Mouse (Mus musculus) lung, embryonic 16.5 days (tissue): ENCODE data around the gene Plod1. TPM values are rescaled to one million over a fixed set of nuclear protein-coding genes. Genes with fewer than 3 reads are reported as not detected.
"Not testable (repeated sequence)": the region's sequence is repeated elsewhere in the genome, so short reads cannot be mapped to it uniquely, and the experiment has no call there.

Experiments
- ATAC-seq: fragments of 200-750 bp; cut with Nextera tagmentation; 2 replicates; pipeline ENCODE4 v1.8.0; 2017; ENCODE audit warnings: low read depth, mild to moderate bottlenecking, moderate library complexity
- H3K27ac ChIP-seq: fragments of 300-500 bp; sonication (generic); 2 replicates; pipeline ENCODE4 v1.5.1; 2014; ENCODE audit warnings: mild to moderate bottlenecking, control low read depth, low read length
- H3K27me3 ChIP-seq: fragments of 300-500 bp; sonication (generic); 2 replicates; pipeline ENCODE4 v1.6.1; 2014; ENCODE audit warnings: low read depth, low read length, mixed read lengths; ENCODE audit not compliant: control insufficient read depth, insufficient read depth
- H3K36me3 ChIP-seq: fragments of 300-500 bp; sonication (generic); 2 replicates; pipeline ENCODE4 v1.6.1; 2014; ENCODE audit warnings: low read length; ENCODE audit not compliant: control insufficient read depth, insufficient read depth
- H3K4me1 ChIP-seq: fragments of 300-500 bp; sonication (generic); replicated peaks from 2 replicates; pipeline ENCODE4 v1.6.1; 2014; ENCODE audit warnings: low read length, mixed read lengths; ENCODE audit not compliant: control insufficient read depth, insufficient read depth
- H3K4me2 ChIP-seq: fragments of 300-500 bp; sonication (generic); 2 replicates; pipeline ENCODE4 v1.6.1; 2014; ENCODE audit warnings: low read depth, low read length, control low read depth
- H3K4me3 ChIP-seq: fragments of 300-500 bp; sonication (generic); 2 replicates; pipeline ENCODE4 v1.5.1; 2014; ENCODE audit warnings: mild to moderate bottlenecking, low read length, control low read depth
- H3K9ac ChIP-seq: fragments of 300-500 bp; sonication (generic); 2 replicates; pipeline ENCODE4 v1.6.1; 2014; ENCODE audit warnings: low read length, control low read depth
- H3K9me3 ChIP-seq: fragments of 300-500 bp; sonication (generic); 2 replicates; pipeline ENCODE4 v1.6.1; 2016; ENCODE audit warnings: low read length; ENCODE audit not compliant: control insufficient read depth
- WGBS: fragments of 180-500 bp; shearing (Covaris S2); extraction: QIAGEN DNeasy Blood & Tissue Kit; methylation state at CpG from one replicate; pipeline ENCODE4 v1.1.7; 2014; 5-methylcytosine and 5-hydroxymethylcytosine counted together
- polyA plus RNA-seq: library from polyadenylated mRNA; unstranded; fragments of >200 nt; fragmentation: Nextera tagmentation; extraction: Ambion mirVana; gene quantifications from 2 replicates; pipeline ENCODE4 v1.2.1, GENCODE M21; 2015

The Plod1 gene
- polyA plus RNA-seq, 1 experiment from 2014 or later, result 51.4 TPM

GRCm38 (mm10) chr4:147869238-147869637 is 67.3 kb downstream of the Plod1 start:
- peak overlapping the region; percentile 77 for H3K4me3 ChIP-seq
- H3K9me3 ChIP-seq, result 0 out of 2 replicates have a peak, but pooled peaks cover 3% of the 10 kb centered on the region
- ATAC-seq, result no peak
- 7% methylated on average over 5 of the region's 5 CpGs for WGBS
- H3K4me2 ChIP-seq, result peak overlapping the region; percentile 72
- peak overlapping the region; percentile 67 for H3K9ac ChIP-seq
- peaks cover 35% of the 10 kb centered on the region for H3K36me3 ChIP-seq
- peaks cover 15% of the 10 kb centered on the region for H3K4me1 ChIP-seq
- no peaks in the 10 kb centered on the region for H3K27me3 ChIP-seq
- no peak overlapping the region; the same call in 1 of the 2 replicates for H3K27ac ChIP-seq

GRCm38 (mm10) chr4:147868450-147869031 is 68.0 kb downstream of the Plod1 start, which contains the start of the genes Miip and Fv1:
TSS of gene Miip (minus strand) at chr4:147868816.
TSS of gene Fv1 (plus strand) at chr4:147868979.
- no peaks in the 10 kb centered on the region for H3K27me3 ChIP-seq
- peaks cover 30% of the 10 kb centered on the region for H3K36me3 ChIP-seq
- peak within 1 kb of the TSS; percentile 82 for H3K27ac ChIP-seq
- under 1% methylated on average over 30 of the region's 30 CpGs for WGBS
- H3K9me3 ChIP-seq, result 0 out of 2 replicates have a peak, but pooled peaks cover 3% of the 10 kb centered on the region
- H3K9ac ChIP-seq, result peak within 1 kb of the TSS; percentile 80
- peak within 1 kb of the TSS; percentile 72 for H3K4me2 ChIP-seq
- peaks cover 15% of the 10 kb centered on the region for H3K4me1 ChIP-seq
- peak within 1 kb of the TSS; percentile 77 for H3K4me3 ChIP-seq
- ATAC-seq, result peak; percentile 98

GRCm38 (mm10) chr4:147867563-147868449 is 68.8 kb downstream of the Plod1 start:
- Histone ChIP-seq H3K9me3 (0 out of 2 replicates have a peak, but pooled peaks cover 3% of the 10 kb centered on the region), H3K4me3 (peak overlapping the region; percentile 77), H3K27me3 (no peaks in the 10 kb centered on the region), H3K4me1 (peaks cover 15% of the 10 kb centered on the region), H3K36me3 (peaks cover 30% of the 10 kb centered on the region), H3K27ac (peak overlapping the region; percentile 82), H3K9ac (peak overlapping the region; percentile 80), H3K4me2 (peak overlapping the region; percentile 65)
- ATAC-seq, result no peak; the same call in 1 of the 2 replicates
- WGBS, result 3% methylated on average over 22 of the region's 22 CpGs

GRCm38 (mm10) chr4:147866793-147867192 is 69.8 kb downstream of the Plod1 start:
- not testable (repeated sequence) for ATAC-seq, H3K27ac ChIP-seq

GRCm38 (mm10) chr4:147866056-147866455 is 70.5 kb downstream of the Plod1 start:
- Histone ChIP-seq H3K4me1 (peaks cover 15% of the 10 kb centered on the region), H3K9ac (no peak overlapping the region), H3K27me3 (no peaks in the 10 kb centered on the region), H3K4me2 (no peak overlapping the region), H3K27ac (no peak overlapping the region), H3K9me3 (0 out of 2 replicates have a peak, but pooled peaks cover 1% of the 10 kb centered on the region), H3K4me3 (no peak overlapping the region), H3K36me3 (peaks cover 34% of the 10 kb centered on the region)
- WGBS, result 93% methylated on average over 9 of the region's 9 CpGs
- ATAC-seq, result no peak

More at GRCm38 (mm10) chr4:147866793-147867192, 69.8 kb downstream of the Plod1 start:
- H3K36me3 ChIP-seq, result peaks cover 29% of the 10 kb centered on the region
- H3K4me3 ChIP-seq, H3K9ac ChIP-seq, H3K27me3 ChIP-seq, H3K9me3 ChIP-seq, H3K4me2 ChIP-seq: not testable (repeated sequence)
- 38% methylated on average over 3 of the region's 3 CpGs for WGBS
- peaks cover 15% of the 10 kb centered on the region for H3K4me1 ChIP-seq

GRCm38 (mm10) chr4:147865651-147866050 is 70.9 kb downstream of the Plod1 start:
- no peak overlapping the region for H3K4me3 ChIP-seq
- H3K4me2 ChIP-seq, result no peak overlapping the region
- no peaks in the 10 kb centered on the region for H3K27me3 ChIP-seq
- peaks cover 36% of the 10 kb centered on the region for H3K36me3 ChIP-seq
- no peak overlapping the region for H3K9ac ChIP-seq
- H3K4me1 ChIP-seq, result peaks cover 15% of the 10 kb centered on the region
- H3K9me3 ChIP-seq, result no peaks in the 10 kb centered on the region
- ATAC-seq, result no peak
- no peak overlapping the region for H3K27ac ChIP-seq
- 94% methylated on average over 6 of the region's 6 CpGs for WGBS

- Histone ChIP-seq H3K9ac (no peak overlapping the region), H3K27me3 (no peaks in the 10 kb centered on the region), H3K27ac (no peak overlapping the region), H3K36me3 (peaks cover 35% of the 10 kb centered on the region), H3K4me2 (no peak overlapping the region), H3K4me3 (no peak overlapping the region), H3K4me1 (no peaks in the 10 kb centered on the region; the same call in 1 of the 2 replicates), H3K9me3 (no peaks in the 10 kb centered on the region)
- no peak for ATAC-seq
- WGBS, result 87% methylated on average over 3 of the region's 3 CpGs
Observed at GRCm38 (mm10) chr4:147862051-147862450, 74.5 kb downstream of the Plod1 start.
